Mouse (Mus musculus): Measurements from ENCODE around the gene Ptprn2. TPM values are rescaled to one million over a fixed set of nuclear protein-coding genes. Genes with fewer than 3 reads are reported as not detected.

Gene Ptprn2
- polyA plus RNA-seq, 1 experiment from 2014 or later: 0.14 TPM

DNA sequence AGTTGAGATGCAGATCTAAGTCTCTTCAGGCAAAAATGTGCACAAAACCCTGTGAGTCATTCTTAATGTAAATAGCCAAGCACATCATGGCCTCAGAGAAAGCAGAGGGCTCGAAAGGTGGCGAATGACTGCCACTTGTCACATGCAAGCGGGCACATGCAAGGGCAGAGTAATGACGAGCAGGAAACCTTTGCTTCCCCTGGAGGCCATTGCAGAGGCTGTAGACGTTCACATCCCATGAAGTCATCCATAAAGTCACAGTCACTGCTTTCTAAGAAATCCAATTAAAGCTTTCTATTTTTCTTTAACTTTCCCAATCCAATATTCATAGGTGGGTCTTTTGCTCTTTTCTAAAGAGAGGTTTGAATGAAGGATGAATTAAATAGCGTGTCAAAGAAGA, 433.7 kb downstream of the Ptprn2 start:
- no peaks in the 10 kb centered on the region for H3K9me3 ChIP-seq (ENCODE audit: low read length)
- no peaks in the 10 kb centered on the region for H3K4me1 ChIP-seq (ENCODE audit: insufficient read depth)
- no peaks in the 10 kb centered on the region for H3K27me3 ChIP-seq (ENCODE audit: insufficient read depth, low read length)
- H3K4me2 ChIP-seq (ENCODE audit: low read depth, low read length): no peak overlapping the region
- no peak overlapping the region for H3K4me3 ChIP-seq (ENCODE audit: low read depth, low read length)
- H3K27ac ChIP-seq (ENCODE audit: low read depth): no peak overlapping the region
- DNase-seq (no peak), ATAC-seq (no peak)
- no peaks in the 10 kb centered on the region for H3K36me3 ChIP-seq (replicated peaks; ENCODE audit: insufficient read depth, low read length)
- H3K9ac ChIP-seq (replicated peaks): no peak overlapping the region
- WGBS (ENCODE audit: insufficient replicate concordance): 62% methylated on average over 6 of the region's 6 CpGs
- no peak for TF ChIP-seq CTCF (IDR thresholded peaks at IDR 0.05; ENCODE audit: low read depth)
- no peak for TF ChIP-seq EP300 (IDR thresholded peaks at IDR 0.05; ENCODE audit: low read depth)

DNA sequence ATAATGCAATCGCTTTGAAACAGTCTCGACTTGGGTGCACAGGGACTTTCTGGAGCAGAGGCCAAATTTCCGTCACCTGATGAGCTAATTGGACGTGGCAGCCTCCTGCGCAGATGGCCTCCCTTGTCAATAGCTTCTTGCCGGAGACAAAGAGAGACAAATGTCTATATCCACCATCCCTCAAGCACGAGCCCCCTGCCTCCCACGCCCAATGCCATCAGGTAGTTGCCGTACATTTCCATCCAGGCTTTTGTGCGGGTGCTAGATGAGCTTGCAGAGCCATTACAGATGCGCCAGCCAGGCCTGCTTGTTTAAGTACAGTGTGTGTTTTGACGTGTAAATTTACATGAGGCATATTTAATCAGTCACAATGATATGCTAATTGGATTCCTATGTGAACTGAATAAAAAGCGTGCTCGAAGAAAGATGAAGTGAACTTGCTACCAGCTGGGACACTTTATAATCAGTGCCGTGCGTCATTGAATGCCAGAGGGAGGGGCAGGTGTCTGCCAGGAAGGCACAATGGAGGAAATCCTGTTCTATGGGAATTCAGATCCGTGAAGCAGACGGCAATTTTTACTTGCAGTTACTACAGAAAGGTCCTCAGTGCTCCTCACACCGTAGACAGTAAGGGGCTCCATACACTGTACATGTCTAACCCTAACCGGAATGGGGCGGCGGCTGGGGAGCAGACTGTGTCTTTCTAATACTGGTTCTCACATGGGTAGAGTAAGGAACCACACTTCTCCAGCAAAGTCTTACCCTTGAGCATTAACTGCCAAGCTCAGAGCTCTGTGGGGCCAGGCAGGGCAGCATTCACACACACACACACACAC, 434.4 kb downstream of the Ptprn2 start:
- no peak overlapping the region for H3K4me2 ChIP-seq (ENCODE audit: low read depth, low read length)
- H3K27me3 ChIP-seq (ENCODE audit: insufficient read depth, low read length): no peaks in the 10 kb centered on the region
- H3K36me3 ChIP-seq (replicated peaks; ENCODE audit: insufficient read depth, low read length): no peaks in the 10 kb centered on the region
- H3K9me3 ChIP-seq (ENCODE audit: low read length): no peaks in the 10 kb centered on the region
- no peak for ATAC-seq
- H3K4me1 ChIP-seq (ENCODE audit: insufficient read depth): no peaks in the 10 kb centered on the region
- TF ChIP-seq CTCF (IDR thresholded peaks at IDR 0.05; ENCODE audit: low read depth) (no peak), EP300 (IDR thresholded peaks at IDR 0.05; ENCODE audit: low read depth) (no peak)
- no peak for DNase-seq
- no peak overlapping the region for H3K9ac ChIP-seq (replicated peaks)
- 76% methylated on average over 22 of the region's 22 CpGs for WGBS (ENCODE audit: insufficient replicate concordance)
- H3K4me3 ChIP-seq (ENCODE audit: low read depth, low read length): no peak overlapping the region
- no peak overlapping the region for H3K27ac ChIP-seq (ENCODE audit: low read depth)

DNA sequence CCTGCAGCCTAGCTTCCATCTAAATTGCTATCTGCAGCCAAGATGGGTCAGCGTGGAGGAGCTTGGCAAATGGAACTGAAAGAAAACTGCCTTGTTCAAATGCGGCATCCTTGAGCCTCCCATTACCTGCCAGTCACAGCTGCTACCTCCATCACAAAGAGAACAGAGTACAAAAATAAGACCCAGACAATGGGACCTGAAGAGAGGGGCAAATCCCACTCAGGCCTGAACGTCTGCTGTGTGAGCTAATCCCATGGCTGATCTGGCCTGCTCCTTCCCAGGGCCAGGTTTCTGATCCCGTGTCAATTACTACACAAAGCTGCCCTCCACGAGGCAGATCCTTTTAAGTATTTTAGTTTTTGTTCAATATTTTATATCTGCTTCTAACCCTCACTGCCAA, 441.6 kb downstream of the Ptprn2 start:
- Histone ChIP-seq H3K27me3 (ENCODE audit: insufficient read depth, low read length) (no peaks in the 10 kb centered on the region), H3K4me3 (ENCODE audit: low read depth, low read length) (no peak overlapping the region), H3K9ac (replicated peaks) (no peak overlapping the region), H3K4me1 (ENCODE audit: insufficient read depth) (no peaks in the 10 kb centered on the region), H3K9me3 (ENCODE audit: low read length) (no peaks in the 10 kb centered on the region), H3K27ac (ENCODE audit: low read depth) (no peak overlapping the region), H3K36me3 (replicated peaks; ENCODE audit: insufficient read depth, low read length) (no peaks in the 10 kb centered on the region), H3K4me2 (ENCODE audit: low read depth, low read length) (no peak overlapping the region)
- TF ChIP-seq EP300 (IDR thresholded peaks at IDR 0.05; ENCODE audit: low read depth) (no peak), CTCF (IDR thresholded peaks at IDR 0.05; ENCODE audit: low read depth) (no peak)
- DNase-seq: no peak
- 75% methylated on average over 5 of the region's 5 CpGs for WGBS (ENCODE audit: insufficient replicate concordance)
- ATAC-seq: no peak

DNA sequence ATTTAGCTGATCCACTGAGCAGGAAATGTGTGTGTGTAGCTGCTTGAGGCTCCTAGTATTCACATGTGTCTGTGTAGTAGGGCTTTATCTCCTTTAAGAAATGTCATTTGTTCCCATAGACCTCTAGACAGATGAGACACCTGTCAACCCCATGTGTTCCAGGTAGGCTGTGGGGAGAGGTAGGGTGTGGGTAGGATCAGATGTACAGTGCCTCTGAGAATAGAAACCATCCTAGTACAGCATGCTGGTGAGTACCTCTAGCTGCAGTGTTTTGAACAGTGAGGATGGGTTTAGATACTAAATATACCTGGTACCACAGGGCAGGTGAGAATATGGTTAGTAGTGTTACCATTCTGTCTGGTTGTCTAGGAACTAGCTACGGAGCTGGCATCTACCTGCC, 442.0 kb downstream of the Ptprn2 start:
- H3K4me3 ChIP-seq (ENCODE audit: low read depth, low read length): no peak overlapping the region
- H3K36me3 ChIP-seq (replicated peaks; ENCODE audit: insufficient read depth, low read length): no peaks in the 10 kb centered on the region
- TF ChIP-seq CTCF (IDR thresholded peaks at IDR 0.05; ENCODE audit: low read depth): no peak
- no peak for TF ChIP-seq EP300 (IDR thresholded peaks at IDR 0.05; ENCODE audit: low read depth)
- WGBS (ENCODE audit: insufficient replicate concordance): 64% methylated on average over 1 of the region's 1 CpGs
- no peaks in the 10 kb centered on the region for H3K9me3 ChIP-seq (ENCODE audit: low read length)
- DNase-seq (no peak), ATAC-seq (no peak)
- H3K9ac ChIP-seq (replicated peaks): no peak overlapping the region
- H3K27ac ChIP-seq (ENCODE audit: low read depth): no peak overlapping the region
- H3K27me3 ChIP-seq (ENCODE audit: insufficient read depth, low read length): no peaks in the 10 kb centered on the region
- H3K4me2 ChIP-seq (ENCODE audit: low read depth, low read length): no peak overlapping the region
- no peaks in the 10 kb centered on the region for H3K4me1 ChIP-seq (ENCODE audit: insufficient read depth)

DNA sequence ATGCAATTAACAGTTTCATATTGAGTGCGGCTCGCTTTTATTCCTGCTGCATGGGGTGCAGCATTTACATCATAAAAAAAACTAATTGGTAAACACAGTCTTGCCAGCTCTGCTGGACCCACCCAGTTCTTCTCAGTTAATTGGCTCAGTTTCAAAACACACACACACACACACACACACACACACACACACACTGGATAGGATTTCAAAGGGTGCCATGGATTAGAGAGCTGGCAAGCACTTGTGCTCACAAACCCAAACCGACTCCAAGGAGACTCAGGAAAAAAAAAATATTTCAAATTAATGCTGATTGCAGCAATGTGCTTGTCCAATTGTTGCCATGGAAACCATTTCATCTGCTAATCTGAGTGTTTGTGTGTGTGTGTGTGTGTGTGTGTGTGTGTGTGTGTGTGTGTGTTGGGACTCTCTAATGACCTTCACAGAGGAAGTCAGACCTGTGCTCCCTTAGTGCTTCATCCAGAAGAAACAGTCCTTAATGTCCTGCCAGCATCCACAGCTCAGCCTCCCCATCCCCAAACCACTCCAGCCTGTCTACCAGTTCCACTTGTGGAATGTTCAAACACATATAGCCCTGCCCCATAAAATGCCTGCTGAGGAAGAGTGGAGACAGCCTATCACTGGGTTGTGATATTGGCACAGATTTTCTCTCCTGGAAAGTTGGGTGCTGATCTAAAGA, 452.8 kb downstream of the Ptprn2 start:
- Histone ChIP-seq H3K27me3 (ENCODE audit: insufficient read depth, low read length) (no peaks in the 10 kb centered on the region), H3K27ac (ENCODE audit: low read depth) (no peak overlapping the region), H3K4me1 (ENCODE audit: insufficient read depth) (no peaks in the 10 kb centered on the region), H3K4me3 (ENCODE audit: low read depth, low read length) (no peak overlapping the region), H3K9me3 (ENCODE audit: low read length) (no peaks in the 10 kb centered on the region), H3K4me2 (ENCODE audit: low read depth, low read length) (no peak overlapping the region), H3K9ac (replicated peaks) (no peak overlapping the region), H3K36me3 (replicated peaks; ENCODE audit: insufficient read depth, low read length) (no peaks in the 10 kb centered on the region)
- ATAC-seq (no peak), DNase-seq (no peak)
- 53% methylated on average over 3 of the region's 3 CpGs for WGBS (ENCODE audit: insufficient replicate concordance)
- no peak for TF ChIP-seq EP300 (IDR thresholded peaks at IDR 0.05; ENCODE audit: low read depth)
- TF ChIP-seq CTCF (IDR thresholded peaks at IDR 0.05; ENCODE audit: low read depth): no peak

DNA sequence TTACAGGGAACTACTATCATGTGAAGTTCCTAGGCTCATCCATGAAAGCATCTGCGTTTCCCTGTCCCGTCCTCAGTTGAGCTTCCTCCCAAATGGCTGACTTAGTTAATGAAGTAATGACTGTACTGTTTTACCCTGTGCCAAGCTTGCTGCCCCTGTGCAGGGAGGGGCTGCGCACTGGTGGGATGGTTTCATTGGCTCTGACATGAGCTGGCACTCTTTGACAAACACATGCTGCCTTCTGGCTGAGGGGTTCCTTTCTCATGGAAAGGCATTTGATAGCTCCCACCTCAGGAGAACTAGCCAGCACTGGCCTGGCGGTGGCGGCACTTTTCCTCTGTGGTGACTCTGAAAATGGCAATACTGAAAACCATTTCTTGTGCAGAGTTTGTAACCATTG, 458.4 kb downstream of the Ptprn2 start:
- Histone ChIP-seq H3K36me3 (replicated peaks; ENCODE audit: insufficient read depth, low read length) (no peaks in the 10 kb centered on the region), H3K9ac (replicated peaks) (no peak overlapping the region), H3K9me3 (ENCODE audit: low read length) (no peaks in the 10 kb centered on the region), H3K27me3 (ENCODE audit: insufficient read depth, low read length) (no peaks in the 10 kb centered on the region), H3K27ac (ENCODE audit: low read depth) (no peak overlapping the region), H3K4me2 (ENCODE audit: low read depth, low read length) (no peak overlapping the region), H3K4me3 (ENCODE audit: low read depth, low read length) (no peak overlapping the region), H3K4me1 (ENCODE audit: insufficient read depth) (no peaks in the 10 kb centered on the region)
- no peak for ATAC-seq
- TF ChIP-seq EP300 (IDR thresholded peaks at IDR 0.05; ENCODE audit: low read depth) (no peak), CTCF (IDR thresholded peaks at IDR 0.05; ENCODE audit: low read depth) (no peak)
- 70% methylated on average over 5 of the region's 5 CpGs for WGBS (ENCODE audit: insufficient replicate concordance)
- no peak for DNase-seq

Measured in liver, postnatal 0 days (tissue).